Mouse (Mus musculus) cerebellum, adult 11 months (tissue): ENCODE data around the gene Spint5.
"Not testable (repeated sequence)": the region's sequence is repeated elsewhere in the genome, so short reads cannot be mapped to it uniquely, and the experiment has no call there.

ENCODE experiments used
- DNase-seq: peaks from one replicate; pipeline ENCODE4 v3.0.0; 2022

The Spint5 gene

DNA sequence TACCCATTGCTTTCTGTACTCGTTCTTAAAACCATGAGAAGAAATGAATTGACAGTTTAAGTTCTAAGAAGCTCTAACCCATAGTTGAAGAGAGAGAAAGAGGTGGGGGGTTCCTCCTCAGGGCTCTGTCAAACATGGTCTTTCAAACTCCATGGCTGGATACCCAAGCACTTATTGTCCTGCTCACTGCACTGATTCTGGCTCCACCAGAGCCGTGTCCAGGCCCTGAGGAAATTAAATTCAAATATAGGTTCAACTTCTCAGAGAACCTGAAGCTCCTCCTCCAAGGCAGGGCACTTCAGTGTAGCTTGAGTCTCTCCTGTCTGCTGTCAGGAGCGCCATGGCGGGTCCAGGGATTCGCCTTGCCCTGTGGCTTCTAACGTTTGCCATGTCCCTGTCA lies at the start of gene Spint5:
Gene Spint5 (plus strand): TSS at position 301 of the 400 bp plus-strand sequence.
- DNase-seq: no peak

DNA sequence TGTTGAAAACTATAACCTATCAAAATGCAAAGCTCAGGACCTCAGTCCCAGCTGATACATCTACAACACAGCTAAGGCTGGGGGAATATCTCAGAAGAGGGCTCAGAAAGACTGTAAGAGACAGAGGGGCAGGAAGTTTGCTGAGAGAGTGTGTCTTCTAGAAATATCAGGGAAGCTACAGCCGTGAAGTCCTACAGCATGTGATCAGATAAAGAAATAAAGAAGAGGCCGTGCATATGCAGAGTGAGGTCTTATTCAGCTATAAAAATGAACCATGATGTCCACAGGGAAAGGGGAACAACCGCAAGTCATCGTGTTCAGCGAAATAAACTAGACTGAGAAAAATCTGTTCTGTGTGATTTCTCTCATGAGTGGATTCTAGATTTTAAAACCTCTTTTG lies 44.8 kb upstream of the Spint5 start:
- DNase-seq: no peak

DNA sequence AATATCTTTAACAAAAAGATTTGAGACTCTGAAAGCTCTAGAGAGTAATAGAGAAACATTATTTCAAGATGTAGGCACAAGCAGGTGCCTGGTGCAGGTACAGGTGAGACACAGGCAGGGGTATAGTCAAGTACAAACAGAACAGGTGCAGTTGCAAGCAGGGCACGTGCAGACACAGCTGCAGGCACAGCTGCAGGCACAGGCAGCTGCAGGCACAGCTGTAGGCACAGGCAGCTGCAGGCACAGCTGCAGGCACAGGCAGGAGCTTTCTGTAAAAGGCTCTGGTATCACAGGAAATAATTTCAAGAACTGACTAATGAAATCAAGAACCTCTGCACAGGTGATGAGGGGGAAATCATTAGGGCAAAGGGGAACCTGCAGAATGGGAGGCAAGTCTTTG lies 44.2 kb upstream of the Spint5 start:
- no peak for DNase-seq

DNA sequence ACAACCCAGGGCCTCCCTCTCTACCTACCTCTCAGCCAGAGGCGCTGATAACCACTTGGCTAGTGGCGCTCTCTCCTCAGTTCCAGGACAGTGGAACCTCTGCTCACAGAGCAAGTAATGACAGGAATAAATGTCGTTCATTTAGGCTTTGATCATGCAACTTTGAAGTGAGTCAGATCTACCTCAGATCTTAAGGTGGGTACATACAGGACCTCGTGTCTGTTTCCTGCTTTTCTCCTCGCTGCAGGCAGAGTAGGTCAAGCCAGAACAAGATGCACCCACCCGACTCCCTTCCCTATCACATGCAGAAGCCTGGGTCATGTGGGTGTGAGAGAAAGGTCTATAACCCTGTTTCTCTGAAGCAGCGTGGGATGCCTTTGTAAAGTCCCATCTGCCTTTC lies 41.1 kb upstream of the Spint5 start, which contains the start of gene Wfdc11:
Gene Wfdc11 (minus strand): TSS at position 101 of the 400 bp plus-strand sequence.
- no peak for DNase-seq

DNA sequence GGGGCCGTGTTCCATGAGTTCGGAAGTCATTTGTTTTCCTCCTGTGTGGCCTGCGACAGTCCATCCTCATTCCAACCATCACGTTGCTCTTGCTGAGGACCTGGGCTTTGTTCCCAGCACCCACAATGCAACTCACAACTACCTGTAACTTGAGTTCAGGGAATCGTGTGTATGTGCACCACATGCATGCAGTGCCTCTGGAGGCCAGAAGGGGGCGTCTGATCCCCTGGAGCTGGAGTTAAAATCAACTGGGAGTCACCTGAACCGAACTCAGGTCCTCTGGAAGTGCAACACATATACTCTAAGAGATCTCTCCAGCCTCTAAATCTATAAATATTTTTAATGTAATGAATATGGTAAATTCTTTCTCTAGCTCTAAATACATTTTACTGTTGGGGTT lies 39.0 kb upstream of the Spint5 start:
- DNase-seq: no peak

DNA sequence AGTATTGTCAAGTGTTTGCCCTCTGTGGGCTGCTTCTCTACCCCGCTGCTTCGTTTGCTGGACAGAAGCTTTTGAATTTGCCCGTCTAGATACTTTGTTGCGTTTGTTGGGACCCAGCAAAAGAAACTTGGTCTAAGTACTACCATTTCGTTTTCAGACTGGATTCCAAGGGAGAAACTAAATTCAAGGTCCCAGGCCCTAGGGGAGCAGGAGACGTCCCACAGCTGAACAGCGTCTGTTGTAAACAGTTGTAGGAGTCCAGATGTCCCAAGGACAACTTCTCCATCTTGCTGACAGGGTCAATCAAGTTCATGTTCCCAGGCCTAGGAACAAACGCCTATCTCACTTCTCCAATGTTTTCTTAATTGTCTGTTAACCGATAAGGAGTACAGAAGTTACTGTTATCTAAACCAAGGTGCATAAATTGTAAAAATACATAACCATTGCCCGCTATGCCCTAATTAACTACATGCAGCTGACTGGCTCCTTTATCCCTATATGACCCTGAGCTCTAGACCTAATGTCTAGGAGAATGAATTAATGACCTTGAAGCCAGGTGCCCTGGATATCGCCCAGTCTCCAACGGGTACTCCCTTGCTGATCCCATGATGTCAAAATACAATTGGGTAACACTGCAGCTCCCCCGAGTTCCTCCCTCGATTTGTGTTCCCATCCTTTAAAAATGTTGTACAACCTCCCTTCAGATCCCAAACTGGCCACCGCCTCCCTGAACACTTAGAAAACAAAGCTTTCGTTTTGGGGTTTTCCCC lies 38.0 kb upstream of the Spint5 start:
- DNase-seq: no peak

DNA sequence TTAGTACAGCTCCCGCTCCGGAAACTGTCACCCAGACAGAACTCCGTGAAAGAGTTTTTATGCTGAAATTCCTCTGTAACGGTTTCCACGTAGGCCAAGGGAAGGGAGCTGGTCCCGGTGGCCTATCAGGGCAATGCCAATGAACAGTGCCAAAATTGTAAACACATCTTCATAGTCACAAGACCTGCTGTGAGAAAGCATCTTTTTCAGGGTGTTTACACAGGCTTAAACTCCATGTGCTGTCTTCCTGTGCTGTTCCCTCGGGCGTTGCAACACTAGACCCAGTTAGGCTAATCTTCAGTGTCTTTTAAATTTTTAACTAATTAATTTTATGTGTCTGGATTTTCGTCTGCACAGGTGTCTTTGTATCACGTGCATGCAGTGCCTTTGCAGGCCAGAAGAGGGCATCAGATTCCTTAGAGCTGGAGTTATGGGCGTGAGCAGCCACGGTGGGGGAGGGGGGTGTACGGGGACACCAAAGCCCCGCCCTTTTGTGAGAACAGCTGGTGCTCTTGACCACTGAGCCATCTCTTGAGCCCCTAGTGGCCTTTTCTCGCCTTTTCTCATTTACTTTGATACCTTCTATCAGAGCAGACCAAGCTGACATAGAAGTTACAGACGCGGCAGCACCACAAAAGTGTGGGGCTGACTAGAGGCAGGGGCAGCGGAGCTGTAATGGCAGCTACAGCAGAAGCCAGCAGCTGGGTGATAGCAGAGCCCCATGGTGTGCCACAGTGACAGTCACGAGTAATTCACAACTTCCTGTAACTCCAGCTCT lies 36.1 kb upstream of the Spint5 start:
- peak; percentile 19 for DNase-seq

DNA sequence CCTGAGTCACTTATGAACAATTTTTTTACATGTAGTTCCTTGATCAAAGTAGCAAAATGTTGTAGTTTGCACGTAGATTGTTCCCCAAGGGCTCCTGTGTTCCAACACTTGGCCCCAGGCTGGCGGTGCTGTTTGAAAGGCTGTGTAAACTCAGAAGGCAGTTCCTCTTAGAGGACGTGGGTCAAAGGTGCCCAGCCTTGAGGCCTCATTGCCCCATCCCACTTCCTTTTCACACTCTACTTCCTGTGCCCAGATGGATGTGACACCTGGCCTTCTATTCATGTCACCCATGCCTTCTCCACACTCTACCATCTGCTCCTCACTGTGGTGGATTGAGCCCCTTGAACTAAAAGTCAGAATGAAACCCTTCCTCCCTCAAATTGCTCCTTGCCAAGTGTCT lies 35.2 kb upstream of the Spint5 start:
- no peak for DNase-seq

DNA sequence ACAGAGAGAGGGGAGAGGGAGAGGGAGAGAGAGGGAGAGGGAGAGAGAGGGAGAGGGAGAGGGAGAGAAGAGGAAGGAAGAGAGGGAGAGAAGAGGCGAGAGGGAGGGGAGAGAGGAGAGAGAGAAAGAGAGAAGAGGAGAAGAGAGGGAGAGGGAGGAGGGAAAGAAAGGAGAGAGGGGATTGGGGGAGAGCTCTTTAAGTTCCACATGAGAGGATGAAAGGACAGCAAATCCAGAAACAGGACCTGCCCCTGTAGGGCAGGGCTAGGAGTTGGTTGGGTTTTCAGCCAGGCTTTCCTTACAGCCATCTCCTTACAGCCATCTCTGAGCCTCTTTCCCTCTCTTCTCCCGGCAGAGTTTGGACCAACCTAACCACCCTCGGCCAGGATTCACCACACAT lies 30.3 kb upstream of the Spint5 start, which contains the start of gene Wfdc13:
Gene Wfdc13 (plus strand): TSS at position 301 of the 400 bp plus-strand sequence.
- no peak for DNase-seq

DNA sequence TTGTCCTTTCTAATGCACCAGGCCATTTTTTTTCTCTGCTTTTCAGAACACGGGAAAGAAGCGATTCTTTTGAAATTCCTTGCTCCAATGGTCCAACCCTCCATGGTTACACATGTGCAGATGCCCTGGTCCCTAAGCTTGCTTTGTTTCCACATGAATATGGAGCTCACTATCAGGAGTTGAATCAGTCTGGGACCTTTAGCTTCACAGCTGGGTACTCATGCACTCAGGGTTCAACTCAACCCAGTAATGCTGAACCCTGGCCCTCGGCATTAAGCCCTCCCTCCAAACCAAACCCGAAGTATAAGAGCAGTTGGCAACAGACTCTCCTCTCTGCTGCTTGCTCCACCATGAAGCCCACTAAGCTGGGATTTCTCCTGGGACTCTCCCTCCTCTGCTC lies 16.9 kb upstream of the Spint5 start, which contains the start of gene Spint4:
Gene Spint4 (plus strand): TSS at position 301 of the 400 bp plus-strand sequence.
- no peak for DNase-seq

DNA sequence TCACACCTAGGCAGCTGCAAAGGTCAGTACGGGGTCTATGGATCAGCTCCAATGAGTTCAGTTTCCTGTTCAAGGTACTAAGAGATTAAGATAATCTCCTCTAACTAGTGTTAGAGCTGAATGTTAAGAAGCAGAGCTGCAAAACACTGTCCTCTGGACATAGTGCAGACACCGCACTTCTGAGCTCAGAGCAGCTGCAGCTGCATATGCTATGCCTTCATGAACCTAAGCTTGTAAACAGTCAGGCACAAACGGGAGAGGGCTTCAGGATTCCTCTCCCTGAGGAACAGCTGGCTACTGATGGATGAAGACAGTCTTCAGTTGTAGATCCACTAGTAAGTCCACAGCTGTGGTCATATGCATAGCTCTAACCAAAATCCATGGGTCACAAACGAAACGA lies 14.1 kb upstream of the Spint5 start:
- no peak for DNase-seq

DNA sequence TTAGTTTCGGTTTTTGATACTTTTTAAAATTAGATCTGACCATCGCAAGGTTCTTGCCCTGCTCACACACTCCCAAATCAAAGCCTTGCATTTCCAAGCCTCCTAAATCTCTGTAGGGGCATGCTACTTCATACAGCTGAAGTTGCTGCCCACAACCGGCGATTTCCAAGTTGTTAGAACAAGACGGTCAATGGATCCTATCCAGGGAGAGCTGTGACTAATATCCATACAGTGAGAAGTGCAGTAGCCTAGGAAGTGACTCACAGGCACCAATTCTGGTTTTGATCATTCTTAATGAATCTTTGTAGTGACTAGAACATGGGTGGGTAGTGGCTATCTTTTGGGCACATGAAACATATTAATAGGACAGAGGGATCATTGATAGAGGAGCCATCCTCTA lies 13.3 kb upstream of the Spint5 start:
- no peak for DNase-seq

DNA sequence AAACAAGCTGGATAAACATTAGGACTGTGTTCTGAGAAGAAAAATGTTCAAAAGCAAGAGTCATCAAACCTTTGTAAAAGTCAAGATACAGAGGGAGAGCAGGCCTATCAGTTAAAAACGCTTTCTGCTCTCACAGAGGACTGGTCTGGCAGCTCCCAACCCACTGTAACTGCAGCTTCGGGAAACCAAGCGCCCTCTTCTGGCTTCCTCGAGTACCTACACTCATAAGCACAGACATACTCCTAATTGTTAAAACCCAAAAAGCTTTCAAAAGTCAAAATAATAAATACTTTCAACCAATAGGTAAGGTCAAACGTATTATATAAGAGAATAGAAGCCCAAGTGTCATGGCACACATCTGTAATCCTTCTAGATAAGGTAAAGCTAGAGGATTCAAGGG lies 10.9 kb upstream of the Spint5 start:
- DNase-seq: no peak

DNA sequence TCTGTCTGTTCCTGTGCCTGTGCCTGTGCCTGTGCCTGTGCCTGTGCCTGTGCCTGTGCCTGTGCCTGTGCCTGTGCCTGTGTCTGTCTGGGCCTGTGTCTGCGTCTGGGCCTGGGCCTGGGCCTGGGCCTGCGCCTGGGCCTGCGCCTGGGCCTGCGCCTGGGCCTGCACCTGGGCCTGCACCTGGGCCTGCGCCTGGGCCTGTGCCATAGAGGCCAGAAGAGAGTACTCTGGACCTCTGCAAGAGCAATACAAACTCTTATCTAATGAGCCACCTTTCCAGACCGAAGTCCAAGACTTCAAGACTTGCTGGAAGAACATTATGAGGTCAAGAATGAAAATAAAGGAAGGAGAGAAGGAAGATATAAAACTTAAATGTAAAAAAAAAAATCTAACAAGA lies 9.8 kb upstream of the Spint5 start:
- DNase-seq: no peak

DNA sequence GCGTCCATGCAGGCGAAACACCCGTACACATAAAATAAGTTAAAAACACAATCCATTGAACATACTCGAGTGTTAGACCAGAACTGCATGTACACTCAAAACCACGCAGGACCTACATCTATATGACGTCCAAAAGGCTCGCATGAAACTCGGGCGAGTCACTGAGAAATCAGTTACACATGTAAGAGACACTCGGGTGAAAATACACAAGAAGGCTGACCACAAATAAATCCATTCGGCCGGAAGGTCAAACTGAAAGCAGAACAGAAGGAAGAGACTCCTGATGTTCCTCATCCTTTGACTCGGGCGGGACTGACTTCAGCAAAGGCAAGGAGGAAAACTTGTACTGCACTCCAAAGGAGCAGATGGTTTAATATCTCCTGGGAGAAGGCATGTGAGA lies 9.1 kb upstream of the Spint5 start:
- no peak for DNase-seq

DNA sequence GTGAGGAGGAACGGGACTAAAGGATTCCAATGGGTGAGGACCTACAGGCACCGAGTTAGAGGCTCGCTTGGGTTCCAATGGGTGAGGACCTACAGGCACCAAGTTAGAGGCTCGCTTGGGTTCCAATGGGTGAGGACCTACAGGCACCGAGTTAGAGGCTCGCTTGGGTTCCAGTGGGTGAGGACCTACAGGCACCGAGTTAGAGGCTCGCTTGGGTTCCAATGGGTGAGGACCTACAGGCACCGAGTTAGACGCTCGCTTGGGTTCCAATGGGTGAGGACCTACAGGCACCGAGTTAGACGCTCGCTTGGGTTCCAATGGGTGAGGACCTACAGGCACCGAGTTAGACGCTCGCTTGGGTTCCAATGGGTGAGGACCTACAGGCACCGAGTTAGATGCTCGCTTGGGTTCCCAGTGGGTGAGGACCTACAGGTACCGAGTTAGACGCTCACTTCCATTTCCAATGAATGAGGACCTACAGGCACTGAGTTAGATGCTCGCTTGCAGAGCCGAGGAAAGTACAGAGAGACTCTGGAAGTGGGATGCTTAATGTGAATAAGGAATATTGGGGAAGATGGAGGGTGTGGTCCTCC lies 1.2 kb downstream of the Spint5 start:
- DNase-seq: not testable (repeated sequence)

DNA sequence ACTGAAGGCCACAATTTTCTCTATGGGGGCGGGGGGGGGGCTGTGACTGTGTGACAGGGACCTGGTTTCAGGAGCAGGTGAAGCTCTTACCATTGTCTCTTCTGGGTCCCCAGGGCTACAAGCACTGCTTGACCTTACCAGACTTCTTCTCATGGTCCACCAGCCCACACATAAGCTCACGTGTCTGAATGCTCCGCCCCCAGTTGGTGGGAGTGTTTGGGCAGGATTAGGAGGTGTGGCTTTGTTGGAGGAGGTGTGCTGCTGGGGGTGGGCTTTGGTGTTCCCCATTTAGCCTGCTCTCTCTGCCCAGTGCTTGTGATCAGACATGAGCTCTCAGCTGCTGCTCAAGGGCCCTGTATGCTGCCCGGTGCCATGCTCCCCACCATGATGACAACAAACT lies 8.2 kb downstream of the Spint5 start:
- DNase-seq: no peak

DNA sequence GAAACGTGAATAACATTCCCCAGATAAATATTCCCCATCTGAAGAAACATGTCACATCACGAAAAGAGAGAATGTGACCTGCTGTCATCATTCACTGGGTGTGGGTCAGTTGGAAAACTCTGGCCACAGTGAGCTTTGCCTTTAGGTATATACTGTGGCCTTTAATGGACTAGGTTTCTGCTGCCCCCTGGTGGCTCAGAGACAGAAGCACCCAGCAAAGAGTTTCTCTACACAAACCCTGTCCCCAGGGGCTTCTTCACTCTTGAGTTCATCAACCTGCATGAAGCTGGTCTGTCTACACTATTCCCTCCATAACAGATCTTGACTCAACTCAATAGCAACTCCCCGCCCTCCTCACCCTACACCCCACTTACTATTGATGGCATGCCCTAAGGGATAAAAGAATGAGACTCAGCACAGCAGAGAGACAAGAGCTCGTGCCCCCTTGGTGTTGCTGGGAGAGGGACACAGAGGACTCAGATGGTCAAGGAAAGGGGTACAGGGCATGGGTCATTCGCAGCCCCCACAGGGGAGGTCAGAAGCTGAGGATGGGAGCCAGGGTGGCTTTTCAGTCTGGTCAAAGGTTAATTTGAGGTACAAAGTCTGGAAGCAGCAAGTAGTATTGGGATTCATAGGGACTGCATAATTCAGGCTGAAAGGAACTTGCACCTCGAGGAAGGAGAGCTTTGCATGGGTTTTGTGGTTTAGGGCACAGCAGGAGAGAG lies 11.0 kb downstream of the Spint5 start:
- peak; percentile 33 for DNase-seq

DNA sequence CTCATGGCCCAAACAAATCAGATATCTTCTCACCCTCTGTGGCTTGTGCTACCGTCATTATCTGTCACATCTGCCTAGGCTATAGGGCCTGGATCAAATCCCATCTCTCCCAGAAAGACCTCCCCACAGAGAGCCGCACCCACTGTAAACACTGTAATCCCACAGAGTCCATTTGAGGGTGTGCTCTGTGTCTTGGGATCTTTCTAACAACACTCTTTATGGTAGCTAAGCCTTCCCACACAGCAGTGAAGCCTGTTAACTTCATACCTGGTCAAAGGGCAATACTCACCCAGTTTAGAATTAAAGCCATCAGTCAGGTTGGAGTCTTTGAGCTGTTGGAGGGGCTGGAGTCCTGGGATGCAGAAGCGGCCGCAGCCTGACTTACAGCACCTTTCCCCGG lies 16.6 kb downstream of the Spint5 start:
- DNase-seq: no peak

DNA sequence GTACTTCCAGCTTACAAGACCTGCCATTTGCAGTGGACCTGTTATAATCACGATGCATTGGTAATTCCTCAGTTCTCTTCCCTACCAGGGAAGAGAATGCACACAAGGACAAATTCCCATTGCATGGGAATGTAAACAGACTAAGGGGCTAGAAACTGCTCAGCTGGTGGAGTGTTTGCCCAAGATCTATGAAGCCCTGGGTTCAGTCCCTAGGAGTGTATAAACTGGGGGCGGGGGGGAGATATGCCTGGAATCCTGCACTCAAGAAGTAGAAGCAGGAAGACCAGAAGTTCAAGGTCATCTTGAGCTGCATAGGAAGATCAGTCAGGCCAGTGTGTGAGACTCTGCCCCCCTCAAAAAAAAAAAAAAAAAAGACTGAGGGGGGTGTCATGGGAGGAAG lies 18.2 kb downstream of the Spint5 start:
- DNase-seq: no peak

DNA sequence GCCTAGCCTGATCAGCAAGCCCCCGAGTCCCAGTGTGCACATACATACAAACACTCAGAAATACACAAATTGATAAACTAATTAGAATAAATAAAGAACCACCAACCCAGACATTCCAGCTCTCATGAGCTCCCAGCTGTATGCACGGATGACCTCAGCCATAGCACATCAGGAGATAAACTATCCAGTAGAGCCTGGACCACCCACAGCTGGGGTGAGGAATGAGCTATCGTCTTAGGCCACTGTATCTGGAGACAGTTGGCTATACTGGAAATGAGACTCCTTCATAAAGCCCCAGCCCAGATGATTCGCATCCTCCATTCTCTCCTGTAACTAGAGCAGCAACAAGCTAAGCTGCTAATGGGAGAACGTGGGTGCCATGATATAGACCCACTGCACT lies 19.7 kb downstream of the Spint5 start:
- DNase-seq: no peak

DNA sequence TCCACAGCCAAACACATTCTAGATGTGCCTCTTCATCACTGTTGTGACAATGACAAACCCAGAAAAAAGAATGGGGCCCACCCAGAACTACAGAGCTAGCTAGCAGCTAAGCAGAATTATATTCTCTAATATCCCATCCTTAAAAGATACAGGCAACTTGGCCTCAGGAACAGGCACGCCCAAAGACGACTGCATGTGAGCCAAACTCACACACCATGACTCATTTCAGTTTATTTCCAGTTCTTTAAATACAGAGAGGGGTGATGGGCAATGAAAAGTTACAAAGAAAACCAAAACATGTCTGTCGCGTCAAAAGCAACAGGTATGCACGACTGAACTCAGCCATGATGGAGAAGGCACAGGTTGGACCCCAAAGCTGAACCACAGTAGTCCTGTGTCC lies 20.3 kb downstream of the Spint5 start:
- no peak for DNase-seq
